Mouse (Mus musculus) brain, embryonic 14.5 days (tissue): ENCODE measurements around the gene Flrt1.

Experiments used
- CTCF ChIP-seq: fragments of 200-500 bp; IDR thresholded peaks from 2 replicates; pipeline ENCODE4 v1.5.1; 2012; ENCODE audit warnings: inconsistent platforms, mild to moderate bottlenecking, moderate library complexity, borderline replicate concordance; ENCODE audit not compliant: insufficient read depth, insufficient read length; ENCODE audit errors: extremely low read depth
- POLR2A ChIP-seq: fragments of 200-500 bp; IDR thresholded peaks from 2 replicates; pipeline ENCODE4 v1.6.1; 2012; ENCODE audit warnings: mild to moderate bottlenecking, inconsistent platforms, borderline replicate concordance; ENCODE audit not compliant: poor library complexity, insufficient read depth, insufficient read length, severe bottlenecking; ENCODE audit errors: extremely low read depth

DNA sequence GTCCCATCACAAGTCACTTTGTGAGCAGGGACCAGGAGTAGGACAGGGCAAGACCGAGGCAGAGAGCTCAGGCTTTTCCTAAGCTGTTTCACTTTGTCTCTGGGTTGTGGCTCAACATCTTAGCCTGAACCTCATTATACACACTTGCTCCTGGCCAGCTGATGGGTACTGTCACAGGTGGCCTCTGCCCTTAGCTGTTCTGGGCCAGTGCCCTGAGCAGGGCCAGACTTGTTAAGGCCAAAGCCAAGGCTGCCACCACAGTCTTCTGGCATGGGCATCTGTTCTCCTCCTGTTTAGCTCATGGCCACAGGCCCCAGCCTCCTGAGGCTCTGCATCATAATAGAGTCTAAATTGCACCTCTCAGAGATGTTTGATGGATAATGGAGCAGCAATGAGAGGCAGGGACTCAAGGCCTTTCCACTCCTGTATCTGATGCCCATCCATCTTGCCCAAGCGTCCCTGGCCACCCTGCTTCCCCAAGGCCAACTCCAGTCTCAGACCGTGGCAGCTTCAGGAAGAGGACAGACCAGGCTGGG is 5.8 kb downstream of the Flrt1 start:
- TF ChIP-seq POLR2A (no peak), CTCF (no peak)
